20 mouse cellular contexts compared by ENCODE assay signal in genomic region chr3:30833254-30833653, GRCm38 (mm10).
"Had no signal": no experiment of that assay in that cellular context is flagged by ENCODE, and none has a peak within 500 bp of the region (broad histone marks: within the 10 kb centered on the region; RNA-seq: fewer than 3 reads in every experiment).

No protein-coding gene starts in this region.

- H3K4me1 ChIP-seq: limb, embryonic 10.5 days; limb, embryonic 13.5 days; midbrain, embryonic 12.5 days; neural tube, embryonic 12.5 days; neural tube, embryonic 15.5 days; stomach, embryonic 15.5 days had no signal

- H3K27me3 ChIP-seq: limb, embryonic 13.5 days; liver, embryonic 13.5 days; midbrain, embryonic 12.5 days; neural tube, embryonic 12.5 days; neural tube, embryonic 15.5 days; stomach, embryonic 15.5 days had no signal

- H3K4me2 ChIP-seq: limb, embryonic 13.5 days; liver, embryonic 13.5 days; lung, embryonic 14.5 days; midbrain, embryonic 12.5 days; neural tube, embryonic 12.5 days; neural tube, embryonic 15.5 days; stomach, embryonic 15.5 days had no signal

- H3K36me3 ChIP-seq: limb, embryonic 10.5 days; limb, embryonic 13.5 days; liver, embryonic 13.5 days; midbrain, embryonic 12.5 days; neural tube, embryonic 12.5 days; neural tube, embryonic 15.5 days; stomach, embryonic 15.5 days had no signal

- H3K4me3 ChIP-seq: limb, embryonic 10.5 days; limb, embryonic 13.5 days; liver, embryonic 13.5 days; midbrain, embryonic 12.5 days; neural tube, embryonic 12.5 days; neural tube, embryonic 15.5 days; stomach, embryonic 15.5 days had no signal

- ATAC-seq: lung, postnatal 0 days; midbrain, embryonic 16.5 days had no signal

- H3K27ac ChIP-seq: limb, embryonic 10.5 days; limb, embryonic 13.5 days; liver, embryonic 13.5 days; macrophage; midbrain, embryonic 12.5 days; neural tube, embryonic 12.5 days; neural tube, embryonic 15.5 days; stomach, embryonic 15.5 days had no signal

- DNase-seq: kidney, adult 18-20 months; kidney, adult 9 months; kidney, postnatal 10 days; kidney, postnatal 36 days; liver; liver, embryonic 13.5 days; lung, embryonic 14.5 days; right cerebral cortex, adult 18-20 months; right cerebral cortex, postnatal 14 days; right cerebral cortex, postnatal 4 days; thymus, postnatal 25 days had no signal

- H3K9me3 ChIP-seq: limb, embryonic 10.5 days; limb, embryonic 13.5 days; liver, embryonic 13.5 days; neural tube, embryonic 12.5 days; neural tube, embryonic 15.5 days; stomach, embryonic 15.5 days had no signal

- H3K9ac ChIP-seq: limb, embryonic 13.5 days; liver, embryonic 13.5 days; lung, embryonic 14.5 days; midbrain, embryonic 12.5 days; neural tube, embryonic 12.5 days; neural tube, embryonic 15.5 days; stomach, embryonic 15.5 days had no signal
